Mouse (Mus musculus) CH12.LX (cell line): ENCODE measurements around the gene Dyrk2.

ENCODE experiments used
- CHD1 ChIP-seq: IDR thresholded peaks from 2 replicates; pipeline ENCODE4 v1.6.1; 2012; ENCODE audit warnings: low read depth, low read length, improper control_type of control experiment, inconsistent platforms
- CTCF ChIP-seq, 2 experiments: IDR thresholded peaks in 1 of 2; conservative IDR thresholded peaks in 1 of 2; 2 replicates each; pipeline ENCODE4 v1.5.1; 2011 to 2012; ENCODE audit warnings: low read depth in 2 of 2, low read length in 2 of 2, improper control_type of control experiment in 1 of 2, inconsistent platforms in 1 of 2, mild to moderate bottlenecking in 1 of 2, moderate library complexity in 1 of 2
- E2F4 ChIP-seq: IDR thresholded peaks from 2 replicates; pipeline ENCODE4 v1.6.1; 2011; ENCODE audit warnings: low read depth, low read length, improper control_type of control experiment; ENCODE audit not compliant: insufficient replicate concordance
- EP300 ChIP-seq: IDR thresholded peaks from 2 replicates; pipeline ENCODE4 v1.6.1; 2011; ENCODE audit warnings: low read length, improper control_type of control experiment
- MEF2A ChIP-seq: IDR thresholded peaks from 2 replicates; pipeline ENCODE4 v1.6.1; 2014; ENCODE audit warnings: low read depth, mild to moderate bottlenecking, inconsistent platforms, low read length, improper control_type of control experiment, borderline replicate concordance
- NRF1 ChIP-seq: IDR thresholded peaks from 2 replicates; pipeline ENCODE4 v1.6.1; 2014; ENCODE audit warnings: low read depth, mild to moderate bottlenecking, inconsistent platforms, low read length, improper control_type of control experiment, moderate library complexity
- POLR2A ChIP-seq: IDR thresholded peaks from 2 replicates; pipeline ENCODE4 v1.6.1; 2011; ENCODE audit warnings: low read depth, mild to moderate bottlenecking, improper control_type of control experiment, low read length
- USF1 ChIP-seq: IDR thresholded peaks from 2 replicates; pipeline ENCODE4 v1.6.1; 2014; ENCODE audit warnings: low read depth, mild to moderate bottlenecking, inconsistent platforms, low read length, improper control_type of control experiment
- USF2 ChIP-seq: conservative IDR thresholded peaks from 2 replicates; pipeline ENCODE4 v1.6.1; 2011; ENCODE audit warnings: low read depth, low read length, improper control_type of control experiment
- ZC3H11A ChIP-seq: IDR thresholded peaks from 2 replicates; pipeline ENCODE4 v1.6.1; 2012; ENCODE audit warnings: low read depth, mild to moderate bottlenecking, inconsistent platforms, low read length, improper control_type of control experiment

DNA sequence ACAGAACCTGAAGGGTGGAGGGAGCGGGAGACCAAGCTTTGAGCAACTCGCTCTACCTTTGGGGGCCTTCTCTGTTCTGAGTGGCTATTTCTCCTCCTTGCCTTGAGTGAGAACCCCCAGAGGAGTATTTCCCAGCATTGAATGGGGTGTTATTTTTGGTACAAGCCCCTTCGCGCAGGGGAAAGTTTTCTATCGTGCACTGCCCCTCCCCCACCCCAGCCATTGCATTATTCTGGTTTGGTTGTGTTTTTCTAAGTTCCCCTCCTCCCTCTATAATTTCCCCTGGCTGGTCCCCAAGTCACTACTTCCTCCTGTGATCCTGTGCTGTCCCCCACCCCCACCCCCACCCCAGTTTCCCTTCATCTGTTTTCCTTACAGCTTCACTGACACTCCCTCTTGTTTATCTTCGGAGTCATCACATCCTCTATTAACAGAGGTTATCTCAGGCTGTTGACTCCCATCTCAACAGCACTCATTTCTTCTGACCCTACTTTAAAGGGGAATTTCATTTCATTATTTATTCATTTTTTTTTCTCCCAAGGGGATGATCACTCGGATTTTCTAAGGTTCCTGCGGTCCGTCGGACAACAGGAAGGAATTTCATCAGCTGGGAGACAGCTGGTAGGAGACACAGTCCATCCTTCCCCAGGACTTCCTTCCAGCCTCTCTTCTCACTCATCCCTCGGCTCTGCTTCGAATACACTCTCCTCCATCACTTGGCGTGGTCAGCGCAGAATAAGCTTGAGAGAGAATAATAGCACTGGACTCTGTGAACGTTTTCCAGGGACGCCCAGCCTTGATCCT is 58.9 kb downstream of the Dyrk2 start:
- TF ChIP-seq USF2 (no peak), CTCF (conservative IDR thresholded peaks at IDR 0.05 in 1 of 2, IDR thresholded peaks at IDR 0.05 in 1 of 2; ENCODE audit: low read depth in 2 of 2, low read length in 2 of 2) (no peak), NRF1 (no peak), ZC3H11A (no peak), USF1 (no peak), POLR2A (no peak), MEF2A (0 out of 2 replicates have a peak, but pooled peaks have one; percentile 15), E2F4 (no peak), EP300 (no peak), CHD1 (no peak)
